Mouse (Mus musculus) thymus, postnatal 25 days (tissue): ENCODE data around the gene Clic5.

Experiments used
- DNase-seq: peaks from one replicate; pipeline ENCODE4 v3.0.0; 2022

Clic5 gene

GRCm38 (mm10) chr17:44199158-44199557 lies 10.8 kb downstream of the Clic5 start:
- no peak for DNase-seq

- no peak for DNase-seq
Measured at GRCm38 (mm10) chr17:44202952-44203351, 14.6 kb downstream of the Clic5 start.

- DNase-seq, result no peak
Measured at GRCm38 (mm10) chr17:44204787-44205186, 16.4 kb downstream of the Clic5 start.

- DNase-seq, result no peak
Measured at GRCm38 (mm10) chr17:44205562-44205961, 17.2 kb downstream of the Clic5 start.

GRCm38 (mm10) chr17:44208900-44209299 lies 20.5 kb downstream of the Clic5 start:
- DNase-seq, result no peak

GRCm38 (mm10) chr17:44212960-44213619 lies 24.7 kb downstream of the Clic5 start:
- no peak for DNase-seq

GRCm38 (mm10) chr17:44215196-44215799 lies 26.9 kb downstream of the Clic5 start:
- DNase-seq, result no peak

- no peak for DNase-seq
Measured at GRCm38 (mm10) chr17:44217185-44217584, 28.8 kb downstream of the Clic5 start.

- DNase-seq, result no peak
Measured at GRCm38 (mm10) chr17:44219943-44220342, 31.6 kb downstream of the Clic5 start.

- no peak for DNase-seq
Measured at GRCm38 (mm10) chr17:44228428-44228827, 40.0 kb downstream of the Clic5 start.

GRCm38 (mm10) chr17:44230083-44230482 lies 41.7 kb downstream of the Clic5 start:
- DNase-seq, result no peak

- DNase-seq, result peak; percentile 19
Measured at GRCm38 (mm10) chr17:44239030-44239721, 50.8 kb downstream of the Clic5 start.

- DNase-seq, result no peak
Measured at GRCm38 (mm10) chr17:44240742-44241141, 52.4 kb downstream of the Clic5 start.

GRCm38 (mm10) chr17:44244096-44244495 lies 55.7 kb downstream of the Clic5 start:
- no peak for DNase-seq

GRCm38 (mm10) chr17:44244625-44245024 lies 56.2 kb downstream of the Clic5 start:
- DNase-seq, result no peak

- no peak for DNase-seq
Measured at GRCm38 (mm10) chr17:44246153-44246700, 57.8 kb downstream of the Clic5 start.

GRCm38 (mm10) chr17:44249544-44249943 lies 61.2 kb downstream of the Clic5 start:
- DNase-seq, result no peak

- DNase-seq, result no peak
Measured at GRCm38 (mm10) chr17:44252653-44253052, 64.3 kb downstream of the Clic5 start.

GRCm38 (mm10) chr17:44254698-44255097 lies 66.3 kb downstream of the Clic5 start:
- DNase-seq, result no peak

- DNase-seq, result peak; percentile 79
Measured at GRCm38 (mm10) chr17:44256583-44256982, 68.2 kb downstream of the Clic5 start.

GRCm38 (mm10) chr17:44259245-44259644 lies 70.9 kb downstream of the Clic5 start:
- DNase-seq, result no peak

- peak; percentile 28 for DNase-seq
Measured at GRCm38 (mm10) chr17:44261594-44262202, 73.3 kb downstream of the Clic5 start.

- DNase-seq, result no peak
Measured at GRCm38 (mm10) chr17:44270043-44270442, 81.7 kb downstream of the Clic5 start.
